In the genomic region with DNA sequence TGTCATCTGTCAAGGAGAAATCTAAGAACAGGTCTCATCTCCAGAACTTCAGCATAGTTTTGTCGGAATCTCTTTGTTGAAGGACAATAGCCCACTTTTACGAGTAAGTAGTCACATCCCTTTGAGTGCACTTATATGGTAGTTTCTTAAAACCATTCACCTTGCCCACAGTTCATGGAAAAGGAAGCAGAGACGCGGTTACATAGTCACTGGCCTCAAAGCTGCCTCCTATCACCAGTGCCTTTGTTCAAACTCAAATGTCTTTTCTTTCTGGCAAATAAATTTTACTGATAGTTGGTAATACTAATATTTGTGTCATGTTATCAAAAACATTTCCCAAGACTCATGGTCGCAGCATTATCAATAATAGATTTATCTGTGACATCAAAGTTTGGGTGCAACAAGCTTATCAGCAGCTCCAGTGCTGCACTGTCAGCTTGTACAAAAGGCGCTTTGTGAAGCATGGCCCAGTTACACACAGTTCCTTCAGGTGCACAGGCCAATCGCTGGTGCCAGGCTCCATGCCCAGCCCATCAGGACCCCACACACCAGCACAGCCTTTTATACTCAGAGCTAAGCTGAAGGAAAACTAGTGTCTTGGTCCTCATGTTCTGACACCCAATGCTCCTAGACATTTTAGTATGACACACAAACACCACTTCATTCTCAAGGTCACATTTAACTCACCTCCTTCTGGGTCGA, we compare ENCODE assay signal across 18 mouse cellular contexts.
DNase-seq lines count a peak whose midpoint lies in the region; ATAC-seq and TF ChIP-seq lines count a peak whose summit lies in the region.
"Had no signal": no experiment of that assay in that cellular context is flagged by ENCODE, and none has a peak within 500 bp of the region (broad histone marks: within the 10 kb centered on the region; RNA-seq: fewer than 3 reads in every experiment).

No protein-coding gene starts in this region.

- H3K4me2 ChIP-seq in intestine, embryonic 15.5 days (replicated peaks) = no peak overlapping the region
- H3K4me2 ChIP-seq in intestine, postnatal 0 days (replicated peaks; ENCODE audit: low read depth) = no peak overlapping the region
- no peak overlapping the region for H3K4me2 ChIP-seq in intestine, embryonic 16.5 days (ENCODE audit: low read depth, low read length)
- no peak overlapping the region for H3K4me2 ChIP-seq in limb, embryonic 11.5 days (ENCODE audit: low read depth, severe bottlenecking)
- H3K4me2 ChIP-seq in stomach, postnatal 0 days (replicated peaks; ENCODE audit: low read depth) = no peak overlapping the region
- H3K4me2 ChIP-seq in hindbrain, embryonic 13.5 days = no peak overlapping the region
- H3K4me2 ChIP-seq: embryonic facial prominence, embryonic 12.5 days; forebrain, embryonic 12.5 days; heart, embryonic 11.5 days had no signal

- no peaks in the 10 kb centered on the region for H3K36me3 ChIP-seq in intestine, embryonic 15.5 days
- no peaks in the 10 kb centered on the region for H3K36me3 ChIP-seq in intestine, postnatal 0 days (ENCODE audit: control insufficient read depth, insufficient read depth)
- H3K36me3 ChIP-seq in intestine, embryonic 16.5 days (ENCODE audit: control insufficient read depth, insufficient read depth, low read length) = no peaks in the 10 kb centered on the region
- H3K36me3 ChIP-seq in limb, embryonic 11.5 days (ENCODE audit: control insufficient read depth, insufficient read depth, low read length) = no peaks in the 10 kb centered on the region
- H3K36me3 ChIP-seq in stomach, postnatal 0 days (ENCODE audit: control insufficient read depth, insufficient read depth, low read length) = no peaks in the 10 kb centered on the region
- H3K36me3 ChIP-seq in hindbrain, embryonic 13.5 days = no peaks in the 10 kb centered on the region
- H3K36me3 ChIP-seq: embryonic facial prominence, embryonic 12.5 days; forebrain, embryonic 12.5 days had no signal

- H3K9me3 ChIP-seq in intestine, embryonic 15.5 days = no peaks in the 10 kb centered on the region
- H3K9me3 ChIP-seq in intestine, postnatal 0 days (ENCODE audit: control insufficient read depth) = no peaks in the 10 kb centered on the region
- H3K9me3 ChIP-seq in intestine, embryonic 16.5 days (ENCODE audit: control insufficient read depth, low read length) = no peaks in the 10 kb centered on the region
- no peaks in the 10 kb centered on the region for H3K9me3 ChIP-seq in limb, embryonic 11.5 days (ENCODE audit: control insufficient read depth, low read length)
- no peaks in the 10 kb centered on the region for H3K9me3 ChIP-seq in stomach, postnatal 0 days (ENCODE audit: control insufficient read depth, low read length)
- H3K9me3 ChIP-seq in hindbrain, embryonic 13.5 days = no peaks in the 10 kb centered on the region
- H3K9me3 ChIP-seq: embryonic facial prominence, embryonic 12.5 days; forebrain, embryonic 12.5 days had no signal

- H3K9ac ChIP-seq in intestine, embryonic 15.5 days = no peak overlapping the region
- no peak overlapping the region for H3K9ac ChIP-seq in intestine, postnatal 0 days (ENCODE audit: low read depth, low read length)
- no peak overlapping the region for H3K9ac ChIP-seq in intestine, embryonic 16.5 days (ENCODE audit: low read depth, low read length)
- no peak overlapping the region for H3K9ac ChIP-seq in limb, embryonic 11.5 days (ENCODE audit: low read length)
- no peak overlapping the region for H3K9ac ChIP-seq in stomach, postnatal 0 days (ENCODE audit: low read length)
- H3K9ac ChIP-seq in hindbrain, embryonic 13.5 days = no peak overlapping the region
- H3K9ac ChIP-seq: embryonic facial prominence, embryonic 12.5 days; forebrain, embryonic 12.5 days had no signal

- no peak overlapping the region for H3K4me3 ChIP-seq in intestine, embryonic 15.5 days (replicated peaks)
- H3K4me3 ChIP-seq in intestine, postnatal 0 days (ENCODE audit: low read depth, low read length) = no peak overlapping the region
- H3K4me3 ChIP-seq in intestine, embryonic 16.5 days (ENCODE audit: low read length) = no peak overlapping the region
- H3K4me3 ChIP-seq in limb, embryonic 11.5 days (ENCODE audit: low read depth, low read length) = no peak overlapping the region
- no peak overlapping the region for H3K4me3 ChIP-seq in stomach, postnatal 0 days (ENCODE audit: low read depth, low read length)
- H3K4me3 ChIP-seq in hindbrain, embryonic 13.5 days = no peak overlapping the region
- H3K4me3 ChIP-seq: embryonic facial prominence, embryonic 12.5 days; forebrain, embryonic 12.5 days had no signal

- no peaks in the 10 kb centered on the region for H3K4me1 ChIP-seq in intestine, embryonic 15.5 days (replicated peaks)
- no peaks in the 10 kb centered on the region for H3K4me1 ChIP-seq in intestine, postnatal 0 days (replicated peaks; ENCODE audit: control insufficient read depth, insufficient read depth, low read length)
- no peaks in the 10 kb centered on the region for H3K4me1 ChIP-seq in intestine, embryonic 16.5 days (ENCODE audit: control insufficient read depth, insufficient read depth, low read length)
- peaks cover 31% of the 10 kb centered on the region for H3K4me1 ChIP-seq in limb, embryonic 11.5 days (ENCODE audit: control insufficient read depth, insufficient read depth, low read length)
- H3K4me1 ChIP-seq in stomach, postnatal 0 days (replicated peaks; ENCODE audit: control insufficient read depth, insufficient read depth) = 0 out of 2 replicates have a peak, but pooled peaks cover 2% of the 10 kb centered on the region
- H3K4me1 ChIP-seq in hindbrain, embryonic 13.5 days (replicated peaks) = peaks cover 15% of the 10 kb centered on the region

- WGBS in intestine, embryonic 15.5 days = 76% methylated on average over 8 of the region's 8 CpGs
- 65% methylated on average over 8 of the region's 8 CpGs for WGBS in intestine, postnatal 0 days
- 75% methylated on average over 8 of the region's 8 CpGs for WGBS in intestine, embryonic 16.5 days
- WGBS in limb, embryonic 11.5 days = 89% methylated on average over 8 of the region's 8 CpGs
- 60% methylated on average over 8 of the region's 8 CpGs for WGBS in stomach, postnatal 0 days
- 90% methylated on average over 8 of the region's 8 CpGs for WGBS in hindbrain, embryonic 13.5 days

- H3K27me3 ChIP-seq in intestine, embryonic 15.5 days (replicated peaks) = no peaks in the 10 kb centered on the region
- no peaks in the 10 kb centered on the region for H3K27me3 ChIP-seq in intestine, postnatal 0 days (replicated peaks; ENCODE audit: control insufficient read depth, insufficient read depth, low read length)
- H3K27me3 ChIP-seq in intestine, embryonic 16.5 days (replicated peaks; ENCODE audit: control insufficient read depth, insufficient read depth, low read length) = no peaks in the 10 kb centered on the region
- no peaks in the 10 kb centered on the region for H3K27me3 ChIP-seq in limb, embryonic 11.5 days (ENCODE audit: control insufficient read depth, insufficient read depth, low read length)
- H3K27me3 ChIP-seq in stomach, postnatal 0 days (ENCODE audit: control insufficient read depth, insufficient read depth, low read length) = no peaks in the 10 kb centered on the region
- H3K27me3 ChIP-seq in hindbrain, embryonic 13.5 days = peaks cover 9% of the 10 kb centered on the region; the same call in 1 of the 2 replicates
- H3K27me3 ChIP-seq: embryonic facial prominence, embryonic 12.5 days had no signal

- no peak for TF ChIP-seq EP300 in stomach, postnatal 0 days (optimal IDR thresholded peaks at IDR 0.05)

- no peak overlapping the region for H3K27ac ChIP-seq in intestine, embryonic 15.5 days
- H3K27ac ChIP-seq in intestine, postnatal 0 days (ENCODE audit: low read depth, low read length) = no peak overlapping the region
- H3K27ac ChIP-seq in intestine, embryonic 16.5 days (ENCODE audit: low read length) = no peak overlapping the region
- H3K27ac ChIP-seq in limb, embryonic 11.5 days (replicated peaks; ENCODE audit: low read depth, low read length) = no peak overlapping the region
- 0 out of 2 replicates have a peak overlapping the region, but pooled peaks have one; percentile 26 for H3K27ac ChIP-seq in stomach, postnatal 0 days (replicated peaks)
- no peak overlapping the region for H3K27ac ChIP-seq in hindbrain, embryonic 13.5 days
- H3K27ac ChIP-seq: embryonic facial prominence, embryonic 12.5 days; forebrain, embryonic 12.5 days; hindbrain, postnatal 0 days had no signal

- ATAC-seq in intestine, embryonic 15.5 days = 0 out of 2 replicates have a peak, but pooled peaks have one; percentile 52
- no peak for ATAC-seq in intestine, postnatal 0 days
- 0 out of 2 replicates have a peak, but pooled peaks have one; percentile 49 for ATAC-seq in intestine, embryonic 16.5 days
- no peak for ATAC-seq in limb, embryonic 11.5 days (ENCODE audit: insufficient number of reproducible peaks, low FRiP score, low TSS enrichment, low read depth)
- peak; percentile 70; the same call in 1 of the 2 replicates for ATAC-seq in stomach, postnatal 0 days (ENCODE audit: low FRiP score, low TSS enrichment)
- no peak for ATAC-seq in hindbrain, embryonic 13.5 days (ENCODE audit: low FRiP score)
- ATAC-seq: forebrain, embryonic 16.5 days; hindbrain, postnatal 0 days had no signal

- TF ChIP-seq CTCF in intestine, postnatal 0 days (IDR thresholded peaks at IDR 0.05; ENCODE audit: low read depth) = no peak
- TF ChIP-seq CTCF in stomach, postnatal 0 days (IDR thresholded peaks at IDR 0.05; ENCODE audit: low read depth) = no peak

- DNase-seq in limb, embryonic 11.5 days (ENCODE audit: low spot score) = peak; percentile 18
- DNase-seq in stomach, postnatal 0 days (ENCODE audit: low spot score) = peak; percentile 56
- DNase-seq in adrenal gland, adult 8-10 months = no peak
- DNase-seq: adrenal gland, adult 2 months; adrenal gland, postnatal 36 days; cerebellum, adult 8-10 months; cerebellum, postnatal 14 days; gastrocnemius, postnatal 14 days; heart, postnatal 36 days had no signal

Comparison
In these comparisons a context has a peak if more than half of its experiments do, and no peak if none do; other contexts are left out.
1. ATAC-seq: peak in intestine, embryonic 15.5 days (single experiment), intestine, embryonic 16.5 days (single experiment) and stomach, postnatal 0 days (single experiment); none in intestine, postnatal 0 days (single experiment), limb, embryonic 11.5 days (single experiment) and hindbrain, embryonic 13.5 days (single experiment).